Mouse (Mus musculus) heart, adult 10 weeks (tissue): ENCODE measurements around the gene Fas. TPM values are rescaled to one million over a fixed set of nuclear protein-coding genes. Genes with fewer than 3 reads are reported as not detected.

ENCODE experiments used
- polyA plus RNA-seq: library from polyadenylated mRNA; stranded (reverse); fragments of 350-450 nt; fragmentation: Illumina TruSeq; extraction: RNeasy Lipid Tissue Mini Kit (QIAGEN cat#74804); gene quantifications from one replicate; pipeline ENCODE4 v1.2.3, GENCODE M21; 2014; ENCODE audit warnings: low read depth, low replicate concordance

The Fas gene
- polyA plus RNA-seq, result 25.2 TPM

GRCm38 (mm10) chr19:34289948-34290789, at the start of gene Fas:
Gene Fas, plus strand, starts transcription at chr19:34290666.

GRCm38 (mm10) chr19:34254880-34255681, 35.4 kb upstream of the Fas start, which contains the start of gene Acta2:
Gene Acta2, minus strand, starts transcription at chr19:34255590.

Other genes with a start within 250 kb of the Fas start
- not detected for gene Lipn, start 223.3 kb upstream of the Fas start, polyA plus RNA-seq
- gene Lipm, start 189.7 kb upstream of the Fas start, polyA plus RNA-seq, result not detected
- gene Ankrd22, start 124.6 kb upstream of the Fas start, polyA plus RNA-seq, result not detected
- gene Stambpl1, start 98.4 kb upstream of the Fas start, polyA plus RNA-seq, result 2.9 TPM
- 296 TPM for gene Acta2, start 35.1 kb upstream of the Fas start, polyA plus RNA-seq
- 0.65 TPM for gene Ch25h, start 184.5 kb downstream of the Fas start, polyA plus RNA-seq
- gene Lipa, start 236.8 kb downstream of the Fas start, polyA plus RNA-seq, result 23.0 TPM